Mouse (Mus musculus) testis, adult 2 months (tissue): ENCODE results near the gene Otud7a. TPM values are rescaled to one million over a fixed set of nuclear protein-coding genes. Genes with fewer than 3 reads are reported as not detected.

Source experiments
- H3K27ac ChIP-seq: fragments of 200-500 bp; 2 replicates; pipeline ENCODE4 v1.5.1; 2012; ENCODE audit warnings: low read depth, low read length; ENCODE audit not compliant: control insufficient read depth, insufficient read depth
- H3K27me3 ChIP-seq: fragments of 200-500 bp; 2 replicates; pipeline ENCODE4 v1.6.1; 2012; ENCODE audit warnings: mild to moderate bottlenecking, low read length, moderate library complexity; ENCODE audit not compliant: control insufficient read depth, insufficient read depth
- H3K36me3 ChIP-seq: fragments of 200-500 bp; 2 replicates; pipeline ENCODE4 v1.6.1; 2012; ENCODE audit warnings: mild to moderate bottlenecking, low read length; ENCODE audit not compliant: control insufficient read depth, insufficient read depth
- H3K4me1 ChIP-seq: fragments of 200-500 bp; 2 replicates; pipeline ENCODE4 v1.6.1; 2012; ENCODE audit warnings: low read length; ENCODE audit not compliant: control insufficient read depth, insufficient read depth
- H3K4me3 ChIP-seq: fragments of 200-500 bp; 2 replicates; pipeline ENCODE4 v1.5.1; 2012; ENCODE audit warnings: low read depth, mild to moderate bottlenecking, low read length, moderate library complexity, mixed read lengths; ENCODE audit not compliant: control insufficient read depth
- CTCF ChIP-seq: fragments of 200-500 bp; IDR thresholded peaks from 2 replicates; pipeline ENCODE4 v1.5.1; 2012; ENCODE audit warnings: low read depth, mild to moderate bottlenecking, inconsistent platforms, low read length, moderate library complexity; ENCODE audit not compliant: control insufficient read depth, insufficient read depth, insufficient replicate concordance
- POLR2A ChIP-seq: fragments of 200-500 bp; IDR thresholded peaks from 2 replicates; pipeline ENCODE4 v1.6.1; 2012; ENCODE audit warnings: low read depth, mild to moderate bottlenecking, inconsistent platforms, low read length, moderate library complexity; ENCODE audit not compliant: control insufficient read depth
- polyA plus RNA-seq: library from polyadenylated mRNA; depleted of rRNA; stranded (reverse); fragments of >200 nt; gene quantifications from 2 replicates; pipeline ENCODE4 v1.2.3, GENCODE M21; 2012; rRNA removed

Gene Otud7a
- polyA plus RNA-seq, 1 experiment = 6.3 TPM

DNA sequence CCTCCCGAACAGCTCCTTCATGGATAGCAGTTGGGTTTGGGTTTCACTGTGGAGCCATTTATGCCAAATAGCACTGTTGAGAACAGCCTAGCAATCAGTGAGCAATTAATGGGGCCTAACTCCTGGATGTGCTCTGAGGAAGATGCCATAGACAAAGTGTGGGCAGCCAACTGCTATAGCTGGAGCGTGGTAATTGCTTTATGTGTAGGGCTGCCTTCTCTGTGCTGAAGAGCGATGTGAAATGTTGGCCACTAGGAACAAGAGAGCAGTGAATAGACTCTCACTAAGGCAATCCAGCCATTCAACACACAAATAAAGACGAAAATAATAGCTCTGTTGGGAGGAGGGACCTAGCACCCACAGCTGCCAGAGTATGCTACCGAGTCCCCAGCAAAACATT lies 345.2 kb downstream of the Otud7a start:
- Histone ChIP-seq H3K4me3 (no peak overlapping the region), H3K36me3 (no peaks in the 10 kb centered on the region), H3K27me3 (no peaks in the 10 kb centered on the region), H3K4me1 (no peaks in the 10 kb centered on the region), H3K27ac (no peak overlapping the region)
- no peak for TF ChIP-seq CTCF
- no peak for TF ChIP-seq POLR2A

DNA sequence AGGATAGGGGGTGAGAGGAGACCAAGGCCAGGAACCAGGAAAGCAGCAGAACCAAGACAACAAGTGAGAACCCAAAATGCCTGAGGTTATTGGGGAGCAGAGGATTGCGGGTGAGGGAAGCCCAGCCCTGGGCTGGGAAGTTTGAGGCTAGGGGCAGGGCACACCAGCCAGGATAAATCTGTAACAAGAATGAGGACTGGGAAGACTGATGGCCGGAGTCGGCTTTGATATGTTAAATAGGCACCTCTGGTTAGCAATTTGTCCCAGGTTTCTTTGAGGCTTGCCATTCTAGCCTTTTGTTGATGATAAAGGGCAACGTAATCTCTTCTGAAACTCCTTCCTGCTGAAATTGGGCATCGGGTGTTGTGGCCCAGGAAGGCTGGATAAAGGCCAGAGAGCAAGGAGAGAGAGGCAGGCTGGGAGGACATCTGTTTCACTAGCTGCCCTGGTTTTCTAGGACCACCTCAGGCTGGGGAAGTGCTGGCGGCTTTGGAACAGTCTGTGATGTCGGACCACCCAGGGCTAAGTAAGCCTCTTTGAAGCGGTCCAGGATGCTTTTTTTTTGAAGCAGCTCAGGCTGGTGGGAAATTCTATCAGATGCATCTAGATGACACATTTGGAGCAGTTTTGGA lies 351.6 kb downstream of the Otud7a start:
- Histone ChIP-seq H3K27me3 (no peaks in the 10 kb centered on the region), H3K36me3 (no peaks in the 10 kb centered on the region), H3K27ac (no peak overlapping the region), H3K4me1 (no peaks in the 10 kb centered on the region), H3K4me3 (no peak overlapping the region)
- no peak for TF ChIP-seq CTCF
- no peak for TF ChIP-seq POLR2A

DNA sequence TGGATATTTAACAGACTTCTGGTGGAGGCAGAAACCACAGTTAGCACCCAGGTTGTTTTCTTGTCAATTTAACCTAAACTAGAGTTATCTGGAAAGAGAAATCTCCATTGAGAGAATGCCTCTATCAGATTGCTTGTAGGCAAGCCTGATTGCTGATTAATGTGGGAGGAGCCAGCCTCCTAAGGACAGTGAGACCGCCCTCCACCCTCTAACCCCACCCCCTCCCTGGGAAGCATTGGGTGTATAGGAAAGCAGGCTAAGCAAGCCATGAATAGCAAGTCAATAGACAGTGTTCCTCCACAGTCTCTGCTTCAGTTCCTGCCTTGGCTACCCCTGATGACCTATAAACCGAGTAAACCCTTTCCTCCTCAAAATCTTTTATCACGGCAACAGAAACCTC lies 353.9 kb downstream of the Otud7a start:
- no peaks in the 10 kb centered on the region for H3K27me3 ChIP-seq
- no peaks in the 10 kb centered on the region for H3K36me3 ChIP-seq
- no peak for TF ChIP-seq CTCF
- TF ChIP-seq POLR2A = no peak
- no peak overlapping the region for H3K4me3 ChIP-seq
- no peak overlapping the region for H3K27ac ChIP-seq
- no peaks in the 10 kb centered on the region for H3K4me1 ChIP-seq

DNA sequence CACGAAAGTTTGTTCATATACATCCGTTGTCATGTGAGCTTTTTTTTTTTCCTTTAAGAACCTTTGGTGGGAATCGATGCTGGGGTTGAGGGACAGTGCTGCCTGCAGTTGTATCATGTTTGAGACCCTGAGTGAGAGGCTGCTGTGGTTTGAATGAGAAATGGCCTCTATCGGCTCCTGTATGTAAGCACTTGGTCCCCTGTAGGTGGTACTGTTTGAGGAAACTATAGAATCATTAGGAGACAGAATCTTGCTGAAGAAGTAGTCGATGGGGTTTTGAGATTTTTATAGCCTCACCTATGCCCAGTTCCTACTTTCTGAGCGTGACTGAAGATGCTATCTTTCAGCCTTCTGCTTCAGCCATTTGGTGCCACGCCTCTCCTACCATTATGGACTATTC lies 354.8 kb downstream of the Otud7a start:
- Histone ChIP-seq H3K36me3 (no peaks in the 10 kb centered on the region), H3K27me3 (no peaks in the 10 kb centered on the region), H3K4me1 (no peaks in the 10 kb centered on the region), H3K27ac (no peak overlapping the region), H3K4me3 (no peak overlapping the region)
- TF ChIP-seq POLR2A = no peak
- no peak for TF ChIP-seq CTCF

DNA sequence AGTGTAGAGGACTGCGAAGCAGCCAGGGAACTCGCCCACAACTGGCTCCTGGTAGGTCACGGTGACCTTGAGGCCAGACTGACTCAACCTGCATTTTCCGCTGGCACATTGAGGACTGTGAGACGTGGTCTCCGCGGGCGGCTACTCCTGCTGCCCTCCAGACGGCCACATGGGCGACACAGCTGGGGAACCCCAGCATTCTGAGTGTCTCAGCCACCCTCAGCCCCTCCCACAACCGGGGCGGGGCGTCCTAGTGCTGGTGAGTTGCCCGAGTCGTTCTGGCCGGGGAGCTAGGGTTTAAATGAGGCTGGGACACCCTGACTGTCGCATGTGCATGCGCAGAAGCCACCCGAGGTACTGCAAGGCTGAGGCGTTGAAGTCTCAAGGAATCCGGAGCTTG lies 358.2 kb downstream of the Otud7a start:
- H3K4me1 ChIP-seq = no peaks in the 10 kb centered on the region
- no peaks in the 10 kb centered on the region for H3K27me3 ChIP-seq
- no peak overlapping the region for H3K4me3 ChIP-seq
- no peak overlapping the region for H3K27ac ChIP-seq
- H3K36me3 ChIP-seq = no peaks in the 10 kb centered on the region
- TF ChIP-seq POLR2A (no peak), CTCF (no peak)

Other genes with a start within 250 kb of the Otud7a start
- gene Chrna7, start 232.2 kb upstream of the Otud7a start, polyA plus RNA-seq = 2.0 and 2.4 TPM in 2 replicates